Mouse (Mus musculus) common myeloid progenitor, adult 5-6 weeks (primary cell): ENCODE measurements at regions not wholly inside any gene's neighbourhood (a gene's known extent, or its start where the extent isn't known, plus 50 kb on each side); places are given as distances from the start of the nearest gene placed in this dataset.
"Not testable (repeated sequence)": the region's sequence is repeated elsewhere in the genome, so short reads cannot be mapped to it uniquely, and the experiment has no call there.

Experiments
- ATAC-seq: replicated peaks from 2 replicates; pipeline ENCODE4 v1.8.0; 2016; ENCODE audit warnings: low read depth, mild to moderate bottlenecking, moderate TSS enrichment, inconsistent platforms; ENCODE audit not compliant: poor library complexity, severe bottlenecking

GRCm38 (mm10) chr5:134848981-134849380 is 57.6 kb downstream of the Tmem270 start:
- ATAC-seq: no peak

DNA sequence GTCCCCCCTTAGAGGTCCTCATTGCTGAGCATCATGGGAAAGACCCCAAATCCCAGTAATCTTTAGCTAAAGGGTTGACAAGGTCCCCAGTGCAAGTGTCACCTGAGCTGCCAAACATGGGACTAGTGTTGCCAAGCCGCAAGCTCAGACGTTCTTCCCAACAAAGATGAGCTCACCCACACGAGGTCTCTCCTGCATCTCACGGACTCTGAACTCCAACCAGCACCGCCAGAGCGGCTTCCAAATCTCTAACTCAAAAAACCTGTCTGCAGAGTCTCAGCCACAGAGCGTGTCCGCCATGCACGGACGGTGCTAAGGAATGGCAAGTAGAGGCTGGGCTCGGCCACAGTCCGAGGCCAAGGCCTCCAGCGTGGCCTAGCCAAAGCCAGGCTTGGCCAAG is 58.0 kb downstream of the Tmem270 start:
- ATAC-seq: no peak

DNA sequence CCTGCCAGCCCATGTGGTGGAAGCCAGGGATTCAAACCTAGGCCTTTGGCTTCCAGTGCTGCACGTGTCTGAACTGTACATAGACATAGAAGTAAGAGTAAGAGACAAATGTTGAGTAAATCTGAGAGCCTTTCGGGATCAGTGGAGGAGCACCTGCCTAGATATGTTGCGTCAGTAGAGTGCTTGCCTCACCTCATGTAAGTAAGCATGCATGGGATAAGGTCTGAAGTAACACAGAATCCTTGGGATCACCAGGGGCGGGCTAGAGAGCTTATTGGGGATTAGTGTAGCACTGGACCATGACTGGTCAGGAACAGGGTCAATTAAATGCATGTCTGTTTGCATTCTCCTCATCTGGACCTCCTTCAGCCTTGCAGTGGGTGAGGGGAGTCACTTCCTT is 61.1 kb downstream of the Tmem270 start:
- no peak for ATAC-seq

DNA sequence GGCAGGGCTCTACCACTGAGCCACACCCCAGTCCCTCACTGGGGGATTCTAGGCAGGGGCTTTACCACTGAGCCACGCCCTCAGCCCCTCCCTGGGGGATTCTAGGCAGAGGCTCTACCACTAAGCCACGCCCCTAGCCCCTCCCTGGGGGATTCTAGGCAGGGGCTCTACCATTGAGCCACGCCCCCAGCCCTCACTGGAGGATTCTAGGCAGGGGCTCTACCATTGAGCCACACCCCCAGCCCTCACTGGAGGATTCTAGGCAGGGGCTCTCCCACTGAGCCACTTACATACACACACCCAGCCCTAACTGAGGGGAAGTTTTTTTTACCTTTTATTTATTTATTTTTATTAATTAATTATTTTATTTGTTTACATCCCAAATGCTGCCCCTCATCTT is 62.3 kb downstream of the Tmem270 start:
- ATAC-seq: not testable (repeated sequence)

DNA sequence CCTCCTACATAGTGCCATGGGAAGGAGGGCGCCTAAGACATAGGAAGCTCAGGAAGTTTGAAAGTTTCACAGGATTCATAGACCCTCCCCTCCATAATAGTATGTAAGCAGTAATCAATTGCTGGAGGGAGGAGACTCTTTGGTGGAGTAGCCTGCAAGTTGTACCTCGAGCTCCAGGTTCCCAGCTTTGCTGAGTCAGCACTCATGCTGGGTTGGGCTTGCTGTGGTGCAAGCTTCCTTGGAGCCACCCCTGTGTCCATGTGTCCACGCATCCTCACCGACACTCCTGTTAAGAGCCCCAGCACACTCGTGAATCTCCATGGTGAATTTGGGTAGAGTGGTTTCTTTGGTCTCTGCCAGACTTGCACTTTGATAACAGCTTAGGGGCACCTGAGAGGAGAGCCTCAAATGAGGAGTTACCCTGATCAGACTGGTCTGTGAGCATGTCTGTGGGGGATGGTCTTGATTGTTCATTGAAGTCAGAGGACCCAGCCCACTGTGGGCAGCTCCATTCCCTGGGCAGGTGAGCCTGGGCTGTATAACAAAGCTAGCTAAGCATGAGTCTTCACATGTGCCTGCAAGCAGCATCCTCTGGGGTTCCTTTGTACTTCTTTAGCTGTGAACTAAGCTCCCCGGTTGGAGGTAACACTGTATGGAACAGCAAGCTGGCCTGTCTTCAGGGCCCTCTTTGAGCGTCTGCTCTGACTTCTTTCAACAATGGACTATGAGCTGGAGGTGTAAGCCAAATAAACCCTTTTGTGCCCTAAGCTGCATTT is 65.1 kb downstream of the Tmem270 start:
- no peak for ATAC-seq

- no peak for ATAC-seq
Measured at GRCm38 (mm10) chr5:134836489-134836888, 70.0 kb downstream of the Tmem270 start.

GRCm38 (mm10) chr5:134832896-134833295 is 73.6 kb downstream of the Tmem270 start:
- ATAC-seq: no peak

DNA sequence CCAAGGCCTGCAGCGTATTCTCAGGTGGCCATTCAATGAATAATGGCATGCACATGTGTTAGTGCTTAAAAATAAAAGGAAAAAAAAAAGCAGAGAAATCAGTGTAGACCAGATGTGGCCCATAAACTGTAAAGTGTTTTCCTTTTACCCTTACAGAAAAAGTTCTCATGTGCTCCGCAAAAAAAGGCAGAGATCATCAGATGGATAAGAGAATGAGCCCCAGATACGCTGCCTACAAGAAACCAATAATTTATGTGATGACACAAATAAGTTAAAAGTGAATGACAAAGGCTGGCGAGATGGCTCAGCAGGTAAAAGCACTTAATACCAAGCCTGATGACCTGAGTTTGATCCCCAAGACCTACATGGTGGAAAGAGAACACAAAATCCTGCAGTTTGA is 70.5 kb upstream of the Eln start:
- ATAC-seq: no peak

GRCm38 (mm10) chr5:134809121-134809520 is 62.0 kb upstream of the Eln start:
- ATAC-seq: no peak

DNA sequence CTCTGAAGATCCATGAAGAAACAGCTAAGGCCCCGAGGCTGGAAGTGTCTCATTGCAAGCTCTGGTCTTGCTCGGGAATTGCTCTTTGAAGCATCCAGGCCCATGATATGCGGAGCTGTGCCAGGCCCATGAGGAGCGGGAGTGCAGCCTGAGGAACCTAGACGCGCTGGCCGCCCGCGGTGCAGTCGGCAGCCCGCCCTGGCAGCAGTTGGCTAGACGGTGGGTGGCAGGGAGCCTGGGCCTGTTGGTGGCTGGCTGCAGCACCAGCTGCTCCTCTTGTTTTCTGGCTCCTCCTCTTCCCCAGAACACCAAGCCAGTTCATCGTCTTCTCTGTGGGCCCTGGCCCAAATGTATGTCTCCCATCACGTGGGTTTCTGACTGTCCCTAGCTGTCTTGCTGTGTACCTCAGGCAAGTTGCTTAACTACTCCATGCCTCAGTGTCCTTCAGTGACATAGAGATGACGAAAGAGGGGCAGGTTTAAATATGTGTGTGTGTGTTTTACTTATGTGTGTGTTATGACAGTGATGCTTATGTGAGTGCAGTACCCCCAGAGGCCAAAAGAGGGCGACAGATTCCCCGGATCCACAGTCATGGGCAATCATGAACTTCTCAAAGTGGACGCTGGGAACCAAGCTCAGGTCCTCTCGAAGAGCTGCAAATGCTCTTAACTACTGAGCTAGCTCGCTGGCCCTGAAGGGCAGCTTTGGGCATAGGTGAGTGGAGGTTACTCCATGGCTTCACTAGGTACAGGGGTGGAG is 57.3 kb upstream of the Eln start:
- no peak for ATAC-seq

DNA sequence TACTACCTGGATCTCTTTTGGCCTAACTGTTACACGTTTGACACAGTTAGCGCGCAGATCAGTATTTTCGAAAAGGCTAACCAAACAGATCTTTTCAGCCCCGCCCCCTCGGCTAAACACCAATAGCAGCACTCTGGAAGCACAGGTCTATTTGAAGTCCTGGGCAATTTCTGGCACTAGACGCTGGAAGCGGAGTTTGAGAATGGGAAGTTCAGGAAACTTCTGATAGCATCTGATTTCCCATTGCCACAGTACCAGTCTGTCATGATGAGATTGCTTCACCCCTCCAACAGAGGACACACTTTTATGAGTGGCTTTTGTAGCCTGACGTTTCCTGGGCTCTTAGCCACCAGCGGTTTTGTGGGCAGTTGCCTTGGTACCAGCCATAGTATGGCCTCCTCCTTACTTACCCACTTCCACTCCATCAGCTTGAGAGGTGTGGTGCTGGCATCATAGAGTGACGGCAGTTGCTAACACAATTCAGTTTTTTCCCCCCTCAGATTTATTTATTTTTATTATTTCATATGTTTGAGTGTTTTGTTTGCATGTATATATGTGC is 55.1 kb upstream of the Eln start:
- peak; percentile 97 for ATAC-seq

- no peak for ATAC-seq
Measured at GRCm38 (mm10) chr5:134800481-134800880, 53.4 kb upstream of the Eln start.

- no peak for ATAC-seq
Measured at GRCm38 (mm10) chr5:134799911-134800310, 52.8 kb upstream of the Eln start.

DNA sequence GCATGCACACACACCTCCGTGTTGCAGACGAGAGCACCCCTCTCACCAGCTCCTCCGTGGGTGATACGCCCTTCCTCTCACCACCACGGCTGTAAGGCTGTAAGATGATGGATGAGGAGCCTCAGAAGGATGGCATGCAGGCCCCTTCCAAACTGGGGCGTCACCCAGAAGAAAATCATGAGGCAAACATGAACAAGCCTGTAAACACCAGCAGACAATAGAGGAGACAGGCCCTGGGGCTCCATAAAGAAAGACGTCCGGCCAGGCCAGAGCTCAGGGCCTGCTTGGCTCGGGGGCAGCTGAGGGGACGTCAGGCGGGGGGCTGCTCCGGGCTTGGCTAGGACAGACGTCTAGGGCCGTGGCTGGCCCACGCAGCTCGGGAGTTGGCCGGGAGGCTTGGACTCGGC is 50.6 kb upstream of the Eln start:
- no peak for ATAC-seq
